Mouse (Mus musculus) lung, adult 18-20 months (tissue): ENCODE results near the gene Ms4a15.
A peak's percentile ranks its signal among the peaks of the same experiment; 100 is the strongest.

Experiments used
- DNase-seq, 2 experiments: peaks; one replicate each; pipeline ENCODE4 v3.0.0; 2022; ENCODE audit warnings: mixed read lengths in 2 of 2

Ms4a15 gene

DNA sequence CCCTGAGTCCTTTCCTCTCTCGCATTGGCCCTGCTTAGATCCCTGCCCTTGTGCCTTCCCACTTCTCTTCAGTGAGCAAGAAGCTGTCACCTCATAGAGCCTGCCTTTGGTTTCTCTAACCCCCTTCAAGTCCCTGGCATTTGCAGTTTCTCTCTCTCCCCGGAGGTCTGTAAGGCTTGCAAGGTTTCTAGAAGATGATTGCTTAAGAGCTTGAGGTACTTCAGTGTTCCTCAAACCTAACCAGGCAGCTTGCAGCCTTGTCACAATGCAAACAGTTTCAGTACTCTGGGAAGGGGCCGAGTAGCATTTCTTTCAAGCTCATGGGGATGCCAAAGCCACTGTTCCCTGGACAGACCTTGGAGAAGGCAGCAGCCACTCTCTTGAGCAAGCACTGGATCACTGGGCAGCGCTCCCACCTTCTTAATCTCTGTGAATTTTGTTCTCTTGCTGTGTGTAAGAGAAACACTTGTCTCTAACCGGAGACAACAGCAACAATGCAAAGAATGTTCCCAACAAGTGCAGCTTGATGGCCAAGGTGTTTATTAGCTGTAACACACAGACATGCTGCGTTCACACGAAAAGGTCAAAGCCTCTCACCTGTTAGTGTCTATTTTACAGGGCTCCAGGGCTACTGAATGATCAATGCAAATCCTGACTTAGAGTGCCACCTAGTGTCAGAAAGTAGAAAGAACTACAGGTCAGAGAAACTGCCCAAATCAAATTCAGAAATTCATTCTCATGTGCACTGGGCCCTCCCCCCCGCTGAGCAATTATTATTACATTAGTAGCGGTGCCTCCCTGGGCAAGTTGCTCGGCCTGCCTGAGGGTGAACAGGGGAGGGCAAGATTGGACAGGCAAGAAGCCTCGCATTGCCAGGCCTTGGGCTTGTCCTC lies 33.7 kb downstream of the Ms4a15 start:
- peak; percentile 24 to 60 for DNase-seq

GRCm38 (mm10) chr19:10952021-10952939 lies 40.8 kb downstream of the Ms4a15 start:
- DNase-seq: no peak

DNA sequence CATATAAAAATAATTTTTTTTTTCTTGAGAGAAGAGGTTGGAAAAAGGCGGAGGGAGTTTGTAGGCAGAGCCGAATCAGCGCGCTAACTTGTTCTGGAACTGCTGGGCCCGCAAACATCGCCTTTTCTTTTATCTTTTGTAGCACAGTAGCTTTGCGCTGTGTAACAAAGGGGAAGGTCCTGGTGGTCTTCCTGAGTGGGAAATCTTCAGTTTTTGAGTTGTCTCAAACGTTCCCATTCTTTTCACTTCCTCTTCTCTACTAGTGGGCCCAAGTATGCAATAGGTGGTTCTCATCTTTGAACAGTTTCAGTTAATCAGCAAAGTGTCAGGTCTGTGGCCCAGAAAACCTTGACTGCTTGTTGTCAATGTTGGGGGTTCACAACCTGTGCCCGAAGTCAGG lies 43.5 kb downstream of the Ms4a15 start:
- DNase-seq: no peak

DNA sequence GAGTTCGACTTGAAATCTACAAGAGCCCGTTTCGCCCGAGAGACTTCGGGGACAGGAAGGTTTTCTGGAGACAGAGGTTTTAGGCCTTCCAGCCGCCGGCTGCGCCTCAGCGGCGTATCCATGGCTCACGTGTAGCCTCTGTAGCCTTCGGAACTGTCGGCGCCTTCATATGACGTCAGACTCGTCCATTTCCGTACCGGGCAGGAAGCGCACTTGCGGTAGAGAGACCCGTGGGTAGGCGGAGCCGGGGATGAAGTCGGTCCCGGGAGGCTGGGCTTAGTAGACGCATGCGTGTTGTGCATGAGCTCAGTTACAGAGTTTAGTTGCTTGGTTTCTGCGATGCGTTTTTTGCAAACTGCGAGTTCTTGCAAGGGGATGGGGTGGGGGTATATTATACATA lies 43.9 kb downstream of the Ms4a15 start, which contains the start of gene Ccdc86:
Gene Ccdc86 (minus strand): TSS at position 155 of the 400 bp plus-strand sequence.
- peak; percentile 96 to 97 for DNase-seq

- no peak for DNase-seq
Measured at GRCm38 (mm10) chr19:10948416-10948815, 44.6 kb downstream of the Ms4a15 start.

DNA sequence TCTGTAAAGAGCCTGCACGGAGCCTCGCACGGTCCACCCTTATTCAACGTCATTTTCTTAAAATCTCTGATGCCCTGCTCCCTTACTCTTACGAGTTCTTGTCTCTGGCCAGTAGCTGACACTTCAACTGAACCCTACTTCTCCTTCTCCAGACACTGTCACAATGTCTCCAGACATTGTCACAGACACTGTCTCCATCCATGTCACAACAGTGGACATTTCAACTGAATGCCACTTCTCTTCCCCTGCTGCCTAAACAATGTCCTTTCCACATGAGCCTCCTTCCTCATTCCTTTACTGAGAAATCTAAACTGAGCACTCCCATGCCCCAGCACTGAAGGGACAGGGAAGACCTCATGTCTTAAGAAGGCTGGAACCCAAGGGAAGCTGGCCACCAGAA lies 45.8 kb downstream of the Ms4a15 start:
- DNase-seq: no peak

DNA sequence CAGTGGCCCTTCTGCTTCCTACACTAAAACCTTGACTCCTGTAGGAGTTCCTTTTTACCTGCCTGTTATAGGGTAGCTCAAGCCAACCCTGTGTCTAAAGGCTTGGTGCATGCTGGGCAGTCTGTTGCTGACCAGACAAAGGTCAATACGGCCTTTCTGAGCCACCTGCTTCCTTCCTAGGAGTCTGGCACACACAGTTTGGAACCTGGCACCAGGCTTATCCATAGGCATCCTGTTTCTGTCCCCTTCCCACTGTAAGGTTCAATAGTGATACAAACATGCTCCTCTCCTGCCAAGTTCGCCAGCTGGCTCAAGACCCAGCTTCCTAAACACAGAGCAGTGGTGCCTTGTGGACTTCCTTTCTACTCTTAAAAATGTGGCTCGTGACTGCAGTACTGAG lies 46.5 kb downstream of the Ms4a15 start:
- DNase-seq: no peak

- DNase-seq: no peak
Measured at GRCm38 (mm10) chr19:10943955-10944354, 49.1 kb downstream of the Ms4a15 start.

DNA sequence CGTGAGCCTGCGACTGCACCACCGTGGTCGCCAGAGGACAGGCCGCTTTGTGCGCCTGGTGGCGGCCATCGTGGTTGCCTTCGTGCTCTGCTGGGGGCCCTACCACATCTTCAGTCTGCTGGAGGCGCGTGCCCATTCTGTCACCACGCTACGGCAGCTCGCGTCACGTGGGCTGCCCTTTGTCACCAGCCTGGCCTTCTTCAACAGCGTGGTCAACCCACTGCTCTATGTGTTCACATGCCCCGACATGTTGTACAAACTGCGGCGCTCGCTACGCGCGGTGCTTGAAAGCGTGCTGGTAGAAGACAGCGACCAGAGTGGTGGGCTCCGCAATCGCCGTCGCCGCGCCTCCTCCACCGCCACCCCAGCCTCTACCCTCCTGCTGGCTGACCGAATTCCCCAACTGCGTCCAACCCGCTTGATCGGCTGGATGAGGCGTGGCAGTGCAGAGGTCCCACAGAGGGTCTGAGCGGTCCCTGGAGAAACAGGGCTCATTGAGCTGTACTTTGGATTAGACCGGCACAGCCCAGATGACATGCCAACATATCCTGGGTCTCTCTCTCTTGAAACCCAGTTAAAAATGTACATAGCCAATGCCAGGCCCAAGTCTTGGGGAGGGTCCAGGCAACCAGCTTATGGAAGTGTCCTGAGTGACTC lies 52.1 kb downstream of the Ms4a15 start:
- DNase-seq: no peak

- peak; percentile 74 to 79 for DNase-seq
Measured at GRCm38 (mm10) chr19:10940097-10940800, 52.8 kb downstream of the Ms4a15 start.

- DNase-seq: no peak
Measured at GRCm38 (mm10) chr19:10938771-10939170, 54.3 kb downstream of the Ms4a15 start.

DNA sequence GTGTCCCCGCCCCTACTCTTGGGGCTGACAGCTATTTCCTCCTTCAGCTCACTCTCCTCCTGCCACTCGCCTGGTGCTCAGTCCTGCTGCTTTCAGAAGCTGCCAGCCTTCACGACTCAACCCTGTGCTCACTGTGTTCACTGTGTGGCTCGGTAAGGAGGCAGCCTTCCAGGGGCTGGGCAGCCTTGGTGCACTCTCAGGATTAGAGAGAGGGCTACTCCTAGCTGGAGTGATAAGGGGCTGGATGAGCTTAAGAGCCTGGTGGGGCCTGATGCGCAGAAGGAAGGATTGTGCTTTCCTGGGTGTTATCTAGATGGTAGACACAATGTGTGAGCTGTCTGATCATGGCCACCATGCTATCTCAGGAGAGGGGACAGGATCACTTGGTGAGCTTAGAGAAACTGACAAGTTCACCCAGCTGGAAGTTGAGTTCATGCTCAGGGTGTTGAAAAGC lies 55.9 kb downstream of the Ms4a15 start, which contains the start of gene Ptgdr2:
Gene Ptgdr2 (plus strand): TSS at position 51 of the 454 bp plus-strand sequence.
- no peak for DNase-seq

DNA sequence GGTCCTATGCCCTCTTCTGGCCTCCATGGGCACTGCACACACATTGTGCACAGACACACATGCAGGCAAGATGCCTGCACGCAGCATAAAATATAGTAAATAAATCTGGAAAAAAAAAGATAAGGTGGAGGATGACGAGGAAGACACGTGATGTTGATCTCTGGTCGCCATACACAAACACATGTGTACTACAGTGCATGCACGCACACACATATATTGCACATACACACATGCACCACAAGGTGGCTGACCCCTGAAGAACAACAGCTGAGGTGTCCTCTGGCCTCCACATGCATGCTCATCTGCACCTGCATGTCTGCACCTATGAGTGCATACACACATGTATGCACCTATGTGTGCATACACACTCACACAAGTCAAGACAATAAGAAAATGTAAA lies 57.0 kb downstream of the Ms4a15 start:
- no peak for DNase-seq

GRCm38 (mm10) chr19:10935029-10935428 lies 58.0 kb downstream of the Ms4a15 start:
- DNase-seq: no peak

DNA sequence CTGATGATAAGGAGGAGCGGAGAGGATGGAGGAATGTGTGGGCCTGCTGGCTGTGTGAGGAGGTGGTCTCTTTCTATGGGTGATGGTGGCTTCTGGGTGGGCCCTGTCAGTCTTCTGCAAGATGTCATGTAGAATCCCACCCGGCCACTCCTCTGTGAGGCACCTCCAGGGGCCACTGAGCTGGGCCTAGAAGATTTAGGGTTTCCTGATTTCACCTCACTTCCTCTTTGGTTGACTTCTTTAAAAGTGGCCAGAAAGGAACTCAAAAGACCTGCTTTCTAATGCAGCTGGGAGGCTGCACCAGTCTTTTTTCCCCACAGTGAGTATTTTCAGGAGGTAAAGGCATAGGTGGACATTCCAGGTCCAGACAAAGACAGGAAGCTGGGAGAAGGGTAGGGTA lies 62.4 kb downstream of the Ms4a15 start:
- no peak for DNase-seq
